Mouse (Mus musculus): ENCODE results near the gene Tenm4. TPM values are rescaled to one million over a fixed set of nuclear protein-coding genes. Genes with fewer than 3 reads are reported as not detected.

Gene Tenm4
- polyA plus RNA-seq, 1 experiment from 2014 or later: 51.6 TPM

DNA sequence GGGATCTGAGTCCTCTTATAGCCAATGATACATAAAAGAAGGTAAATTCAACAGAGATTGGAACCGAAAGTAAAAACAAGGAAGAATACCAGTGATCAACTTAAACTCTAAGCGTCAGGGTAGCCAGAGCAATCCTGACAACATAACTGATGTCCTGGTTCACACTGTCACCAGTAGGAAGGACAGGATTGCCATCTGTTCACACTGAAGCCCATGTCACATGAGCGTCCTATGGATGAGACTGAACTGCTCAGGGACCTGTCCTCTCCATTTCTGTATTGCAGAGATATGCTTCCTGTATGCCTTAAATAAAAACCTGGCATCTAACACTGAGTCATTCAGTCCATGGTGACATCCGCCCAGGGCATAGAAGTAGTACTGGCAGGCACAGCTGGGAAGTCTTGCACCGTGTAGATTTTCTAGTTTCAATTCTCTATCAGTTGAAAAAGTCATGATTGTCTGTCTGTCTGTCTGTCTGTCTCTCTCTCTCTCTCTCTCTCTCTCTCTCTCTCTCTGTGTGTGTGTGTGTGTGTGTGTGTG, 684.9 kb downstream of the Tenm4 start:
- WGBS: 84% methylated on average over 5 of the region's 5 CpGs
- Histone ChIP-seq H3K4me3 (replicated peaks) (no peak overlapping the region), H3K27me3 (no peaks in the 10 kb centered on the region), H3K4me2 (replicated peaks) (no peak overlapping the region), H3K4me1 (0 out of 2 replicates have a peak, but pooled peaks cover 7% of the 10 kb centered on the region), H3K9ac (no peak overlapping the region), H3K27ac (replicated peaks) (no peak overlapping the region), H3K9me3 (replicated peaks) (no peaks in the 10 kb centered on the region), H3K36me3 (peaks cover 20% of the 10 kb centered on the region; the same call in 1 of the 2 replicates)
- no peak for ATAC-seq (ENCODE audit: insufficient number of reproducible peaks, low FRiP score, low TSS enrichment, low read depth)

- no peak overlapping the region for H3K4me2 ChIP-seq (replicated peaks)
- no peak overlapping the region for H3K27ac ChIP-seq (replicated peaks)
- ATAC-seq (ENCODE audit: insufficient number of reproducible peaks, low FRiP score, low TSS enrichment, low read depth): no peak
- WGBS: 53% methylated on average over 4 of the region's 4 CpGs
- 0 out of 2 replicates have a peak, but pooled peaks cover 7% of the 10 kb centered on the region for H3K4me1 ChIP-seq
- H3K9me3 ChIP-seq (replicated peaks): no peaks in the 10 kb centered on the region
- no peak overlapping the region for H3K9ac ChIP-seq
- H3K27me3 ChIP-seq: no peaks in the 10 kb centered on the region
- H3K36me3 ChIP-seq: peaks cover 15% of the 10 kb centered on the region; the same call in 1 of the 2 replicates
- H3K4me3 ChIP-seq (replicated peaks): no peak overlapping the region
These were observed 685.5 kb downstream of the Tenm4 start for GRCm38 (mm10) chr7:96856518-96856917.

- Histone ChIP-seq H3K36me3 (peaks cover 7% of the 10 kb centered on the region; the same call in 1 of the 2 replicates), H3K27me3 (no peaks in the 10 kb centered on the region), H3K4me2 (replicated peaks) (no peak overlapping the region), H3K27ac (replicated peaks) (no peak overlapping the region), H3K9me3 (replicated peaks) (no peaks in the 10 kb centered on the region), H3K4me3 (replicated peaks) (no peak overlapping the region), H3K4me1 (0 out of 2 replicates have a peak, but pooled peaks cover 7% of the 10 kb centered on the region), H3K9ac (no peak overlapping the region)
- ATAC-seq (ENCODE audit: insufficient number of reproducible peaks, low FRiP score, low TSS enrichment, low read depth): no peak
- WGBS: 71% methylated on average over 2 of the region's 2 CpGs
These were observed 688.0 kb downstream of the Tenm4 start for GRCm38 (mm10) chr7:96859077-96859476.

- no peak overlapping the region for H3K4me3 ChIP-seq (replicated peaks)
- WGBS: 78% methylated on average over 5 of the region's 5 CpGs
- no peak for ATAC-seq (ENCODE audit: insufficient number of reproducible peaks, low FRiP score, low TSS enrichment, low read depth)
- no peak overlapping the region for H3K9ac ChIP-seq
- 0 out of 2 replicates have a peak, but pooled peaks cover 7% of the 10 kb centered on the region for H3K4me1 ChIP-seq
- H3K4me2 ChIP-seq (replicated peaks): no peak overlapping the region
- H3K36me3 ChIP-seq: peaks cover 9% of the 10 kb centered on the region; the same call in 1 of the 2 replicates
- no peaks in the 10 kb centered on the region for H3K9me3 ChIP-seq (replicated peaks)
- no peaks in the 10 kb centered on the region for H3K27me3 ChIP-seq
- H3K27ac ChIP-seq (replicated peaks): no peak overlapping the region
These were observed 688.6 kb downstream of the Tenm4 start for GRCm38 (mm10) chr7:96859684-96860083.

GRCm38 (mm10) chr7:96860650-96861049, 689.6 kb downstream of the Tenm4 start:
- H3K9me3 ChIP-seq (replicated peaks): no peaks in the 10 kb centered on the region
- peaks cover 12% of the 10 kb centered on the region for H3K4me1 ChIP-seq
- H3K27me3 ChIP-seq: no peaks in the 10 kb centered on the region
- no peak overlapping the region for H3K4me2 ChIP-seq (replicated peaks)
- WGBS: 43% methylated on average over 4 of the region's 4 CpGs
- no peak overlapping the region for H3K9ac ChIP-seq
- H3K36me3 ChIP-seq: 0 out of 2 replicates have a peak, but pooled peaks cover 6% of the 10 kb centered on the region
- no peak overlapping the region for H3K4me3 ChIP-seq (replicated peaks)
- ATAC-seq (ENCODE audit: insufficient number of reproducible peaks, low FRiP score, low TSS enrichment, low read depth): no peak
- H3K27ac ChIP-seq (replicated peaks): no peak overlapping the region

GRCm38 (mm10) chr7:96864894-96865722, 694.1 kb downstream of the Tenm4 start:
- Histone ChIP-seq H3K36me3 (0 out of 2 replicates have a peak, but pooled peaks cover 8% of the 10 kb centered on the region), H3K4me3 (replicated peaks) (no peak overlapping the region), H3K9ac (no peak overlapping the region), H3K4me2 (replicated peaks) (no peak overlapping the region), H3K27ac (replicated peaks) (no peak overlapping the region; the same call in 1 of the 2 replicates), H3K4me1 (peaks cover 25% of the 10 kb centered on the region), H3K27me3 (no peaks in the 10 kb centered on the region), H3K9me3 (replicated peaks) (no peaks in the 10 kb centered on the region)
- ATAC-seq (ENCODE audit: insufficient number of reproducible peaks, low FRiP score, low TSS enrichment, low read depth): no peak
- 48% methylated on average over 7 of the region's 7 CpGs for WGBS

GRCm38 (mm10) chr7:96869079-96869810, 698.2 kb downstream of the Tenm4 start:
- Histone ChIP-seq H3K27ac (replicated peaks) (peak overlapping the region; percentile 79), H3K4me2 (replicated peaks) (0 out of 2 replicates have a peak overlapping the region, but pooled peaks have one; percentile 15), H3K36me3 (peaks cover 9% of the 10 kb centered on the region; the same call in 1 of the 2 replicates), H3K27me3 (no peaks in the 10 kb centered on the region), H3K9ac (no peak overlapping the region), H3K9me3 (replicated peaks) (no peaks in the 10 kb centered on the region), H3K4me3 (replicated peaks) (no peak overlapping the region), H3K4me1 (peaks cover 22% of the 10 kb centered on the region)
- 57% methylated on average over 16 of the region's 16 CpGs for WGBS
- ATAC-seq (ENCODE audit: insufficient number of reproducible peaks, low FRiP score, low TSS enrichment, low read depth): peak; percentile 60; the same call in 1 of the 2 replicates

DNA sequence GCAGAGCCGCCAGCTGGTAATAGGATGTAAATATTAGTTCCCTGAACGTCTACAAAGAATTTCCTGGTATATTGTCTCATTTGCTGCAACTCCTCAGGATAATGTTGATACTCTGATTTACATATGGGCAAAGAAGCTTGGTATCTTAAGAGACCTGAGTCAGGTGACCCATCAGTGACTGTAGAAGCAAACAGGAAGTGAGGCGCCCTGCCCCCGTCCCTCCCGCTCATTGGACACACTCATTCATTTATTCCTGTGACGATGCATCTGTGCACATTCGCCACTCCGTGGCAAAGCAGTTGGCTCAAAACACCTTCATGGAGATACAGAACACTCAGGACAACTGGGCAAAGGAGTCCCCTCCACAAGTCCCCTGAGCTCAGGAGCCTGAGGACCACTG, 699.4 kb downstream of the Tenm4 start:
- Histone ChIP-seq H3K36me3 (peaks cover 8% of the 10 kb centered on the region; the same call in 1 of the 2 replicates), H3K27ac (replicated peaks) (no peak overlapping the region), H3K27me3 (no peaks in the 10 kb centered on the region), H3K4me3 (replicated peaks) (no peak overlapping the region), H3K4me2 (replicated peaks) (no peak overlapping the region), H3K4me1 (peaks cover 17% of the 10 kb centered on the region), H3K9me3 (replicated peaks) (no peaks in the 10 kb centered on the region), H3K9ac (no peak overlapping the region)
- WGBS: 75% methylated on average over 8 of the region's 8 CpGs
- ATAC-seq (ENCODE audit: insufficient number of reproducible peaks, low FRiP score, low TSS enrichment, low read depth): no peak

DNA sequence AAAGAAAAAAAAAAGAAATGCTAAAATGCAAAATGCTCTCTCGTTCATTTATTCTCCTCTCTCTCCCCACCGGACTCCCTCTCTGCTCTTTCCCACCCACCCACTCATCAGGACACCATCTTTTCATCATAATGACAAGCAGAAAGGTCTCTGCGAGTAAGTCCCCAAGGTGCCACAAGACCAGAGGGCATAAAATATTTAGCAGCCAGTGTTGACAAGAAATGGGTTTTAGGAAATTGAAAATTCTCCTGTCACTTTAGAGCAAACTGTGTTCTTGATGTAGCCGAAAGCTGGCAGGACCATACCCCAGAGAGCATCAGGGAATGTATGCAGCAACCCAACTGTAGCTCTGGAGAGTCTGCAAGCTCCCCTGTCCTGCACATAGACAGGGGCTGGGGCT, 700.0 kb downstream of the Tenm4 start:
- 69% methylated on average over 4 of the region's 4 CpGs for WGBS
- no peak overlapping the region for H3K9ac ChIP-seq
- H3K4me3 ChIP-seq (replicated peaks): no peak overlapping the region
- no peak overlapping the region for H3K4me2 ChIP-seq (replicated peaks)
- H3K36me3 ChIP-seq: peaks cover 8% of the 10 kb centered on the region; the same call in 1 of the 2 replicates
- no peaks in the 10 kb centered on the region for H3K27me3 ChIP-seq
- no peak overlapping the region for H3K27ac ChIP-seq (replicated peaks)
- no peak for ATAC-seq (ENCODE audit: insufficient number of reproducible peaks, low FRiP score, low TSS enrichment, low read depth)
- peaks cover 17% of the 10 kb centered on the region for H3K4me1 ChIP-seq
- no peaks in the 10 kb centered on the region for H3K9me3 ChIP-seq (replicated peaks)

DNA sequence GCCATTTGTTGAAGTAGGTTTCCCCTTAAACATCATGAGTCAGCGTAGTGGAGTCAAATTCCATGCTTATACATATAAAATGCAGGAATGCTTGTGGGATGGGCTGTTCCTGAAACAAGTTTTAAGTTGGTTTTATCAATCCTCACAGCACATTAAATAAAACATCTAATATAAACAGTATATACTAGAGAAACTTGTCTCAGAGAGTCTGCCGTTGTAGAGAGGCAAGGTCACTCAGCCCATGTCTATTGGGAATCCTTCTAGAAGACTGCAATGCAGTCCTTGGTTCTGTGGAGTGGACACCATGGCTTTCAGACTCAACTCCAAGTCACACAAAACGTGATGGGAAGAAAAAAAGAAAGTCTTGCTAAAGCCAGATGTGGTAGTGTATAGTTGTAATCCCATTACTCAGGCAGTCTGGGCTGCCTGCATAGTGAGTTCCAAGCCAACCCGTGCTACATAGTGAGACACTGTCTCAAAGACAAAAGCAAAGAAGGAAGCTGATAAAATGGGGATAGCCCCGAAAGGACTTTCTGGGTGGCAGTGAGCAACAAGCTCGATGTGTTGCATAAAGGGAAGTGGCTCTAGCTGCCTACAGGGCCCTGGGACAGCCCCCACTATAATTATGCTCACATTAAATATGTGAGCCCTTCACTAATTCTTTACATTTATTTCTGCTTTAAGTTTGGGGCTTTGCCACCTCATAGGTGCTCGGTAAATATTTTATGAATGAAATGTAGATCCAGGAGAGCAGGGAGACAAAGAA, 707.6 kb downstream of the Tenm4 start:
- Histone ChIP-seq H3K9ac (no peak overlapping the region), H3K9me3 (replicated peaks) (no peaks in the 10 kb centered on the region), H3K27me3 (no peaks in the 10 kb centered on the region), H3K36me3 (peaks cover 6% of the 10 kb centered on the region; the same call in 1 of the 2 replicates), H3K27ac (replicated peaks) (no peak overlapping the region), H3K4me3 (replicated peaks) (no peak overlapping the region), H3K4me2 (replicated peaks) (no peak overlapping the region), H3K4me1 (peaks cover 9% of the 10 kb centered on the region)
- ATAC-seq (ENCODE audit: insufficient number of reproducible peaks, low FRiP score, low TSS enrichment, low read depth): no peak
- WGBS: 67% methylated on average over 7 of the region's 7 CpGs

All from embryonic facial prominence, embryonic 15.5 days (tissue).